Mouse (Mus musculus) CD4-positive, CD25-positive, alpha-beta regulatory T cell, adult 4 months (primary cell): ENCODE results near the gene D6Ertd527e. TPM values are rescaled to one million over a fixed set of nuclear protein-coding genes. Genes with fewer than 3 reads are reported as not detected.
"Not testable (repeated sequence)": the region's sequence is repeated elsewhere in the genome, so short reads cannot be mapped to it uniquely, and the experiment has no call there.

Source experiments
- ATAC-seq: one replicate; pipeline ENCODE4 v1.8.0; 2017
- polyA plus RNA-seq, 2 experiments: library from polyadenylated mRNA; unstranded; fragments of 100-300 nt; shearing (Covaris generic); gene quantifications; one replicate each; pipeline ENCODE4 v1.2.1; 2017

D6Ertd527e gene
- not detected for polyA plus RNA-seq

GRCm38 (mm10) chr6:87104123-87104796, at the start of gene D6Ertd527e:
Gene D6Ertd527e (plus strand): TSS chr6:87104746.
- ATAC-seq = no peak

GRCm38 (mm10) chr6:87059754-87060153, 44.8 kb upstream of the D6Ertd527e start:
- ATAC-seq = no peak

GRCm38 (mm10) chr6:87063586-87063985, 41.0 kb upstream of the D6Ertd527e start:
- no peak for ATAC-seq

GRCm38 (mm10) chr6:87068209-87068608, 36.3 kb upstream of the D6Ertd527e start:
- no peak for ATAC-seq

GRCm38 (mm10) chr6:87069195-87069900, 35.2 kb upstream of the D6Ertd527e start:
- no peak for ATAC-seq

- no peak for ATAC-seq
Observed at GRCm38 (mm10) chr6:87070641-87071040, 33.9 kb upstream of the D6Ertd527e start.

- ATAC-seq = no peak
Observed at GRCm38 (mm10) chr6:87072759-87073158, 31.8 kb upstream of the D6Ertd527e start.

GRCm38 (mm10) chr6:87075092-87075685, 29.4 kb upstream of the D6Ertd527e start:
- ATAC-seq = no peak

- no peak for ATAC-seq
Observed at GRCm38 (mm10) chr6:87079457-87079856, 25.1 kb upstream of the D6Ertd527e start.

- no peak for ATAC-seq
Observed at GRCm38 (mm10) chr6:87085026-87085425, 19.5 kb upstream of the D6Ertd527e start.

GRCm38 (mm10) chr6:87088356-87088755, 16.2 kb upstream of the D6Ertd527e start:
- ATAC-seq = no peak

- ATAC-seq = no peak
Observed at GRCm38 (mm10) chr6:87090877-87091276, 13.7 kb upstream of the D6Ertd527e start.

- no peak for ATAC-seq
Observed at GRCm38 (mm10) chr6:87092476-87092875, 12.1 kb upstream of the D6Ertd527e start.

GRCm38 (mm10) chr6:87093631-87094030, 10.9 kb upstream of the D6Ertd527e start:
- ATAC-seq = not testable (repeated sequence)

- no peak for ATAC-seq
Observed at GRCm38 (mm10) chr6:87099261-87099660, 5.3 kb upstream of the D6Ertd527e start.

- no peak for ATAC-seq
Observed at GRCm38 (mm10) chr6:87099671-87100296, 4.8 kb upstream of the D6Ertd527e start.

GRCm38 (mm10) chr6:87100297-87101020, 4.1 kb upstream of the D6Ertd527e start:
- no peak for ATAC-seq

- ATAC-seq = peak; percentile 58
Observed at GRCm38 (mm10) chr6:87101281-87101954, 3.1 kb upstream of the D6Ertd527e start.

- no peak for ATAC-seq
Observed at GRCm38 (mm10) chr6:87101955-87102353, 2.6 kb upstream of the D6Ertd527e start.

- ATAC-seq = no peak
Observed at GRCm38 (mm10) chr6:87102421-87102911, 2.1 kb upstream of the D6Ertd527e start.

GRCm38 (mm10) chr6:87103314-87103713, 1.2 kb upstream of the D6Ertd527e start:
- no peak for ATAC-seq

- ATAC-seq = no peak
Observed at GRCm38 (mm10) chr6:87111493-87111892, 6.9 kb downstream of the D6Ertd527e start.
